Mouse (Mus musculus): Measurements from ENCODE around the gene Twsg1. TPM values are rescaled to one million over a fixed set of nuclear protein-coding genes. Genes with fewer than 3 reads are reported as not detected.

The Twsg1 gene
- polyA plus RNA-seq, 1 experiment from 2014 or later = 125 TPM

GRCm38 (mm10) chr17:65940221-65940620 is 10.8 kb downstream of the Twsg1 start:
- WGBS = 68% methylated on average over 12 of the region's 12 CpGs

GRCm38 (mm10) chr17:65939461-65940192 is 11.4 kb downstream of the Twsg1 start:
- Histone ChIP-seq H3K4me3 (replicated peaks; ENCODE audit: low read length) (no peak overlapping the region), H3K4me1 (ENCODE audit: control insufficient read depth, insufficient read depth, low read length) (peaks cover 37% of the 10 kb centered on the region), H3K36me3 (ENCODE audit: control insufficient read depth, insufficient read depth, low read length) (0 out of 2 replicates have a peak, but pooled peaks cover 6% of the 10 kb centered on the region), H3K27me3 (ENCODE audit: control insufficient read depth, insufficient read depth, low read length) (no peaks in the 10 kb centered on the region), H3K9ac (ENCODE audit: low read length) (peak overlapping the region; percentile 52), H3K27ac (ENCODE audit: low read length) (peak overlapping the region; percentile 77), H3K9me3 (replicated peaks; ENCODE audit: control insufficient read depth, low read length) (no peaks in the 10 kb centered on the region), H3K4me2 (ENCODE audit: low read depth, low read length) (peak overlapping the region; percentile 39; the same call in 1 of the 2 replicates)
- WGBS = 38% methylated on average over 14 of the region's 14 CpGs
- ATAC-seq (ENCODE audit: insufficient read depth, low FRiP score) = peak; percentile 68; the same call in 1 of the 2 replicates

More at GRCm38 (mm10) chr17:65940221-65940620, 10.8 kb downstream of the Twsg1 start:
- no peak for ATAC-seq (ENCODE audit: insufficient read depth, low FRiP score)
- Histone ChIP-seq H3K27me3 (ENCODE audit: control insufficient read depth, insufficient read depth, low read length) (no peaks in the 10 kb centered on the region), H3K27ac (ENCODE audit: low read length) (peak overlapping the region; percentile 77), H3K36me3 (ENCODE audit: control insufficient read depth, insufficient read depth, low read length) (0 out of 2 replicates have a peak, but pooled peaks cover 6% of the 10 kb centered on the region), H3K4me1 (ENCODE audit: control insufficient read depth, insufficient read depth, low read length) (peaks cover 37% of the 10 kb centered on the region), H3K4me3 (replicated peaks; ENCODE audit: low read length) (no peak overlapping the region), H3K4me2 (ENCODE audit: low read depth, low read length) (peak overlapping the region; percentile 39; the same call in 1 of the 2 replicates), H3K9me3 (replicated peaks; ENCODE audit: control insufficient read depth, low read length) (no peaks in the 10 kb centered on the region), H3K9ac (ENCODE audit: low read length) (peak overlapping the region; percentile 52)

- Histone ChIP-seq H3K4me3 (replicated peaks; ENCODE audit: low read length) (no peak overlapping the region), H3K36me3 (ENCODE audit: control insufficient read depth, insufficient read depth, low read length) (peaks cover 14% of the 10 kb centered on the region), H3K4me2 (ENCODE audit: low read depth, low read length) (no peak overlapping the region), H3K9ac (ENCODE audit: low read length) (no peak overlapping the region), H3K27ac (ENCODE audit: low read length) (no peak overlapping the region), H3K9me3 (replicated peaks; ENCODE audit: control insufficient read depth, low read length) (no peaks in the 10 kb centered on the region), H3K4me1 (ENCODE audit: control insufficient read depth, insufficient read depth, low read length) (peaks cover 32% of the 10 kb centered on the region), H3K27me3 (ENCODE audit: control insufficient read depth, insufficient read depth, low read length) (no peaks in the 10 kb centered on the region)
- WGBS = 84% methylated on average over 9 of the region's 9 CpGs
- ATAC-seq (ENCODE audit: insufficient read depth, low FRiP score) = no peak
Observed at GRCm38 (mm10) chr17:65937671-65938070, 13.4 kb downstream of the Twsg1 start.

GRCm38 (mm10) chr17:65933741-65934140 is 17.3 kb downstream of the Twsg1 start:
- no peaks in the 10 kb centered on the region for H3K27me3 ChIP-seq (ENCODE audit: control insufficient read depth, insufficient read depth, low read length)
- 87% methylated on average over 2 of the region's 2 CpGs for WGBS
- peaks cover 19% of the 10 kb centered on the region for H3K4me1 ChIP-seq (ENCODE audit: control insufficient read depth, insufficient read depth, low read length)
- no peak for ATAC-seq (ENCODE audit: insufficient read depth, low FRiP score)
- H3K9me3 ChIP-seq (replicated peaks; ENCODE audit: control insufficient read depth, low read length) = no peaks in the 10 kb centered on the region
- no peak overlapping the region for H3K27ac ChIP-seq (ENCODE audit: low read length)
- H3K9ac ChIP-seq (ENCODE audit: low read length) = no peak overlapping the region
- no peak overlapping the region for H3K4me3 ChIP-seq (replicated peaks; ENCODE audit: low read length)
- H3K4me2 ChIP-seq (ENCODE audit: low read depth, low read length) = no peak overlapping the region
- peaks cover 14% of the 10 kb centered on the region for H3K36me3 ChIP-seq (ENCODE audit: control insufficient read depth, insufficient read depth, low read length)

GRCm38 (mm10) chr17:65931525-65931924 is 19.5 kb downstream of the Twsg1 start:
- no peak overlapping the region for H3K9ac ChIP-seq (ENCODE audit: low read length)
- H3K4me2 ChIP-seq (ENCODE audit: low read depth, low read length) = no peak overlapping the region
- peaks cover 17% of the 10 kb centered on the region for H3K36me3 ChIP-seq (ENCODE audit: control insufficient read depth, insufficient read depth, low read length)
- 63% methylated on average over 6 of the region's 6 CpGs for WGBS
- no peaks in the 10 kb centered on the region for H3K27me3 ChIP-seq (ENCODE audit: control insufficient read depth, insufficient read depth, low read length)
- H3K27ac ChIP-seq (ENCODE audit: low read length) = peak overlapping the region; percentile 67
- no peak for ATAC-seq (ENCODE audit: insufficient read depth, low FRiP score)
- H3K4me1 ChIP-seq (ENCODE audit: control insufficient read depth, insufficient read depth, low read length) = peaks cover 13% of the 10 kb centered on the region
- H3K9me3 ChIP-seq (replicated peaks; ENCODE audit: control insufficient read depth, low read length) = no peaks in the 10 kb centered on the region
- H3K4me3 ChIP-seq (replicated peaks; ENCODE audit: low read length) = no peak overlapping the region

GRCm38 (mm10) chr17:65930960-65931359 is 20.1 kb downstream of the Twsg1 start:
- peak; percentile 76; the same call in 1 of the 2 replicates for ATAC-seq (ENCODE audit: insufficient read depth, low FRiP score)
- 39% methylated on average over 6 of the region's 6 CpGs for WGBS

GRCm38 (mm10) chr17:65930158-65930826 is 20.7 kb downstream of the Twsg1 start:
- Histone ChIP-seq H3K4me1 (ENCODE audit: control insufficient read depth, insufficient read depth, low read length) (peaks cover 13% of the 10 kb centered on the region), H3K4me2 (ENCODE audit: low read depth, low read length) (no peak overlapping the region), H3K4me3 (replicated peaks; ENCODE audit: low read length) (no peak overlapping the region), H3K27ac (ENCODE audit: low read length) (peak overlapping the region; percentile 88), H3K9ac (ENCODE audit: low read length) (no peak overlapping the region), H3K27me3 (ENCODE audit: control insufficient read depth, insufficient read depth, low read length) (no peaks in the 10 kb centered on the region), H3K9me3 (replicated peaks; ENCODE audit: control insufficient read depth, low read length) (no peaks in the 10 kb centered on the region), H3K36me3 (ENCODE audit: control insufficient read depth, insufficient read depth, low read length) (peaks cover 22% of the 10 kb centered on the region)
- 65% methylated on average over 7 of the region's 7 CpGs for WGBS
- peak; percentile 72 for ATAC-seq (ENCODE audit: insufficient read depth, low FRiP score)

More at GRCm38 (mm10) chr17:65930960-65931359, 20.1 kb downstream of the Twsg1 start:
- peaks cover 13% of the 10 kb centered on the region for H3K4me1 ChIP-seq (ENCODE audit: control insufficient read depth, insufficient read depth, low read length)
- peaks cover 17% of the 10 kb centered on the region for H3K36me3 ChIP-seq (ENCODE audit: control insufficient read depth, insufficient read depth, low read length)
- no peak overlapping the region for H3K9ac ChIP-seq (ENCODE audit: low read length)
- H3K9me3 ChIP-seq (replicated peaks; ENCODE audit: control insufficient read depth, low read length) = no peaks in the 10 kb centered on the region
- H3K4me2 ChIP-seq (ENCODE audit: low read depth, low read length) = no peak overlapping the region
- no peaks in the 10 kb centered on the region for H3K27me3 ChIP-seq (ENCODE audit: control insufficient read depth, insufficient read depth, low read length)
- H3K4me3 ChIP-seq (replicated peaks; ENCODE audit: low read length) = no peak overlapping the region
- peak overlapping the region; percentile 67 for H3K27ac ChIP-seq (ENCODE audit: low read length)

GRCm38 (mm10) chr17:65929319-65929978 is 21.6 kb downstream of the Twsg1 start:
- Histone ChIP-seq H3K4me3 (replicated peaks; ENCODE audit: low read length) (no peak overlapping the region), H3K27me3 (ENCODE audit: control insufficient read depth, insufficient read depth, low read length) (no peaks in the 10 kb centered on the region), H3K27ac (ENCODE audit: low read length) (peak overlapping the region; percentile 88), H3K4me1 (ENCODE audit: control insufficient read depth, insufficient read depth, low read length) (peaks cover 13% of the 10 kb centered on the region), H3K4me2 (ENCODE audit: low read depth, low read length) (no peak overlapping the region), H3K9ac (ENCODE audit: low read length) (no peak overlapping the region), H3K36me3 (ENCODE audit: control insufficient read depth, insufficient read depth, low read length) (peaks cover 22% of the 10 kb centered on the region), H3K9me3 (replicated peaks; ENCODE audit: control insufficient read depth, low read length) (no peaks in the 10 kb centered on the region)
- ATAC-seq (ENCODE audit: insufficient read depth, low FRiP score) = peak; percentile 59; the same call in 1 of the 2 replicates
- WGBS = 67% methylated on average over 22 of the region's 22 CpGs

Data from stomach, embryonic 16.5 days (tissue).